Mouse (Mus musculus): ENCODE measurements around the gene Fam20a. TPM values are rescaled to one million over a fixed set of nuclear protein-coding genes. Genes with fewer than 3 reads are reported as not detected.

Fam20a gene
- polyA plus RNA-seq, 1 experiment from 2014 or later = 2.6 TPM

Other genes with a start within 250 kb of the Fam20a start
- gene Arsg, start 248.9 kb downstream of the Fam20a start, polyA plus RNA-seq (2014; fragmentation: Nextera tagmentation; extraction: Ambion mirVana) = 3.3 and 3.7 TPM in 2 replicates
- 7.3 TPM in 2 replicates for gene Slc16a6, start 248.7 kb downstream of the Fam20a start, polyA plus RNA-seq (2014; fragmentation: Nextera tagmentation; extraction: Ambion mirVana)
- gene Wipi1, start 110.3 kb downstream of the Fam20a start, polyA plus RNA-seq (2014; fragmentation: Nextera tagmentation; extraction: Ambion mirVana) = 31.5 and 32.3 TPM in 2 replicates
- 492 and 510 TPM in 2 replicates for gene Prkar1a, start 72.9 kb downstream of the Fam20a start, polyA plus RNA-seq (2014; fragmentation: Nextera tagmentation; extraction: Ambion mirVana)
- gene 1700012B07Rik, start 105.8 kb upstream of the Fam20a start, polyA plus RNA-seq (2014; fragmentation: Nextera tagmentation; extraction: Ambion mirVana) = not detected in 2 replicates

All from heart, embryonic 14.5 days (tissue).